Mouse (Mus musculus): Measurements from ENCODE around the gene Snx29.

DNA sequence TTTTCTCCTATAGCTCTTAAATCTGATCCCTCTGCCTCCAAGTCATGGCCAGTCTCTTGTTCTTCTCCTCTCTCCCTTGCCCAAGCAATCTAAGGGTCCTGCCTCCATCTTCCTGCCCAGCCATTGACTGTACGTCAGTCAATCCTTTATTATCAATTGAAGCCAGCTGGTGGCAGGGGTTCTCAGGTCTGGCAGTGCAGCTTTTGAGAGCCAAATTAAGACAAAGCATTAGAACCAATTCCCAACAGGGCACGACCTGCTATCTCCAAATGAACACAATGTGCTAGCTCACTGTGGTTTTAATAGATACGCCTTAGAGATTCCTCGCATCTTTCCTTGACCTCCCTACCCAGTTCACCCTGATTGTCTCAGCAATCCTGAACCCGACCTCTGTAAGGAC, 62.4 kb downstream of the Snx29 start:
- TF ChIP-seq CTCF (conservative IDR thresholded peaks at IDR 0.05; ENCODE audit: low read length) (no peak), NANOG (IDR thresholded peaks at IDR 0.05; ENCODE audit: borderline replicate concordance, low read length) (no peak), POU5F1 (IDR thresholded peaks at IDR 0.05; ENCODE audit: borderline replicate concordance, low read length) (no peak)

Measured in E14TG2a.4 (cell line).